Mouse (Mus musculus) urinary bladder, postnatal 10 days (tissue): Measurements from ENCODE around the gene Cc2d2b.

ENCODE experiments used
- DNase-seq: peaks from one replicate; pipeline ENCODE4 v3.0.0; 2022; ENCODE audit warnings: low spot score

Gene Cc2d2b

GRCm38 (mm10) chr19:40748559-40748958 lies at the start of gene Cc2d2b:
Gene Cc2d2b (plus strand): TSS chr19:40748753.
- DNase-seq: no peak

GRCm38 (mm10) chr19:40699816-40700215 lies 48.7 kb upstream of the Cc2d2b start:
- DNase-seq: no peak

DNA sequence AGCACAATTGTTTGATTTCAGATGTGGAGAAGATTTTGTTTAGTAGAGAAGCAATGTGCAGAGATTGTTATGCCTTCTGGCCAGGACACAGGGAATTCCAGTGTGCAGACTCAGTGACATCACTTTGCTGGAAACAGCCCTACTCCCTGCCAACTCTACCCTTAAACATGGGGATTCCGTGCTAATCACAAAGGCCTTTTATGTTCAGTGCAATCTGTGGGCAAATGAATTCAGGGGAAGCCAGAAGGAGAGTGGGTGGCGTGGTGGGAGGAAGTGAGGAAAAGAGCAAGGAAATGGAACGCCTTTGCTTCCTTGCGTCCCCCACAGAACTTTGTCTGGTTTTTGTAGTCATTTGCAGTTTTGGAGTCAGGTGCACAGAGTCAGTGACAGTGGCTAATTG lies 46.1 kb upstream of the Cc2d2b start:
- DNase-seq: no peak

DNA sequence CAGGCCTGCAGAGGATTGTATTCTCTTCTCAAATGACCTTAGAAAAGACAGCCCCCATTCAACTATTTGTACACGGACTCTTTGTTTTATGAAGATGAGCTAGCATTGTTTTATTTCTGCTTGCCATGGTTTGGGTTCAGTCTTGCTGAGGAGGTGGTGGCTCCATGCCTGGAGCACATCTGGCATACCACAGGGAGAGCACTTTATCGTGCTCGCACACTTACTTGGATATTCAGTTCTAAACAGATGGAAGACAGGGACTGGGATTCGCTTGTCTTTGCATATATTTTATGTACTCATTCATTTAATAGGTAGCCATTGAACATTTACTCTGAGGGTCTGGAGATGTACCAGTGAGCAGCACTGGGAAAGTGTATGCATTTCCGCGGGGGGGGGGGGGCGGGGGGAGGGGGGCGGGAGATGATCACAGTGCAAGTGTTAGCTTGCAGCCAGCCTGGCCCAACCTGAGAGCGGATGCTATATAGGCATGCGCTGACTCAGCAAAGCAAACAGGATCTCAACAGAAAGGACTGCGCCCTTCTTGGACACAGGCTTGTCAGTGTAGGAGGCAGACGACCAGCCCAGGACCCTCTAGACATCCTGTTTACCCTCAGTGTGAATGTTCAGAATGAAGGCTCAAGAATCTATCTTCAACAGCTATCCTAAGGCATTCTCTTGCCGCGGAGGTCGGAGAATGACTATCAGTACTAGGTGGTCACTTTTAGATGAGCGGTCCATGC lies 35.5 kb upstream of the Cc2d2b start:
- DNase-seq: no peak

DNA sequence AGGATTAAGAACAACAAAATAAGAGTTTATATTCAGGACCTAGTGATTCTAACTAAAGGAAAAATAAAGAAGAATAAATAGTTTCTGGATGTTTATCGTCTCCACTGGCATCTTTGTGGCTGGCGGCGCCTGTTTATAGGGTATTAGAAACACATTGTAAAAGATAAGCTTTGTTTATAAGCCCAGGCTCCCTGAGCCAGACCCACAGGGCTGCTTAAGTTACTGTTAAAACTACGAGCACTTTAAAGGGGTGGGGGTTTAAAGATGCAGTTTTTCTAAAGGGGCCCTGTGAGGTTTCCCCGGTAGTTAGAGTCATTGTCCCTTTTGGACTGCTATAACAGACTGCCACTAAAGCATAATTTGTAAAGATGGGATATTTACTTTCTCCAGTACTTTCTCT lies 33.9 kb upstream of the Cc2d2b start:
- DNase-seq: no peak

GRCm38 (mm10) chr19:40716981-40717380 lies 31.6 kb upstream of the Cc2d2b start:
- no peak for DNase-seq

DNA sequence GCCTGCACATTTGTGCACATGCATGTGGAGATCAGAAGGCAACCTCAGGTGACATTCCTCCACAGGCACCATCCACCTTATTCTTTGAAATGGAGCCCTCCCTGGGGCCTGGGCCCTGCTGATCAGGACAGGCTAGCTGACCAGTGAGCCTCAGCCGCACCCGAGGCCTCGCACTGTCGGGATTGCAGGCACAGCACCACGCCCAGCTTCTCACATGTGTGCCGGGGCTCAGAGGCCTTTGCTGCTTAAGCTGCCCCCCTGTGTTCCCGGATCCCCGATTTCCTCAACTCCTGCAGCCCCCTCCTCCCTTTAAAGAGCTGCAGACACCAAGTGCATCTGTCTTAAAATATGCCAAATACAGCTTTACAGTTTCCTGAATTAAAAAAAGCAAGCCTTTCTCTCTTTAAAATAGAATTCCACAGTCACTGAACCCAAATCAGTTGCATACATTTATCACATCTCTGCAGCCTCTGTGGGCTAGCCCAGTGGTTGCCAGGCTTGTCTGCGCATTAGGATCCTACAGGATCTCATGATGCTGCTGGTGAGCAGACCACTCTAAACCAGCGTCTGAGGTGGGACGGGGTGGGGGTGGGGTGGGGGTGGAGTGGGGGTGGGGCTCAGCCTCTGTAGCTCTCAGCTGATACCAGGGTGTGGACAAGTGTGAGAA lies 29.0 kb upstream of the Cc2d2b start:
- no peak for DNase-seq

DNA sequence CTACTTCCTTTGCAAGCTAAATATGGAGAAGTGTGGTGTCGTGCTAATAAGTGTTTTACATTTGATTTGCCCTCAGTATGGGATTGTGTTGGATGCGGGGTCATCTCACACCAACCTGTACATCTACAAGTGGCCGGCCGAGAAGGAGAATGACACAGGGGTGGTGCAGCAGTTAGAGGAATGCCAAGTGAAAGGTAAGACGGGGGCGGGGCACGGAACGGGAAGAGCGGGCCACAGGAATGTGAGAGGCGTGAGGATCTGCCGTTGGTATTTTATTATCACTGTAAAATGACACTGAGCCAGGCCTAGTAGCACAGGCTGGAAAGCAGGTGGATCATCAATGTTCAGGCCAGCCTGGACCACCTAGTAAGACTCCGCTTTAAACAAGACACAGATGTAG lies 28.2 kb upstream of the Cc2d2b start:
- DNase-seq: no peak

GRCm38 (mm10) chr19:40722137-40723038 lies 26.2 kb upstream of the Cc2d2b start:
- DNase-seq: no peak

GRCm38 (mm10) chr19:40723516-40723915 lies 25.0 kb upstream of the Cc2d2b start:
- no peak for DNase-seq

DNA sequence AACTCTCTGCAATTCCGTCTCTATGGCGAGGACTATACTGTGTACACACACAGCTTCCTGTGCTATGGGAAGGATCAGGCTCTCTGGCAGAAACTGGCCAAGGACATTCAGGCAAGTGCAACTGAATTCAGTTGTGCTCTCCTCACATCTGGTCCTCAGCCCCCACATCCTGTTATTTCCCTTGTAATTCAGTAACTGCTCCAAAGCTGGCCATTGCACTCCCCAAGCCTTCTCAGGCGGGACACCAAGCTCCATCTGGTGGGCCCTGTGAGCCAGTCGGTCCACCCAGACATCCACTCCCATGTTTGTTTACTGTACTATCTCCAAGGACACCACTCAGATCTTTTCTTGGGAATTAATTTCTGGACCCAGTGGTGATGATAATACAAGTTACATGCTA lies 22.4 kb upstream of the Cc2d2b start:
- no peak for DNase-seq

DNA sequence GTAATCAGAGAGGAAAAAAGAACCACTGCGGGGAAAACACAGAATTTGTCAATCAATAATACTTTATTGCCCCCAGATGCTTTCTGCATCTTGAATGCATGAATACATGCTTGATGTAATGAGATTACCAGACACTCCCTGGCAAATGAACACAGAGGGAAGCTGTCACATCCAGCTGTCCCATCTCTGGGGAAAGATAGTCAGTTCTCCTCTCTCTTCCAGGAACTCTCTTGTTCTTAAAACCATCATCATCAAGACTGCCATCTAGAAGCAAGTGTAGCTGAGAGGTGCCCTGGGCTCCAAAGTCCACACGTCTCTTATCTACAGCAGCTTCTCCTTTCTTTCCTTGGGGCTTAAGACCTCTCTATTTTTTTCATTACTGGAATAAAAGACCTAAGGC lies 21.9 kb upstream of the Cc2d2b start:
- DNase-seq: no peak

GRCm38 (mm10) chr19:40728213-40728612 lies 20.3 kb upstream of the Cc2d2b start:
- DNase-seq: no peak

GRCm38 (mm10) chr19:40728732-40729420 lies 19.7 kb upstream of the Cc2d2b start:
- DNase-seq: no peak

- DNase-seq: no peak
These were observed 15.1 kb upstream of the Cc2d2b start for GRCm38 (mm10) chr19:40733409-40733808.

DNA sequence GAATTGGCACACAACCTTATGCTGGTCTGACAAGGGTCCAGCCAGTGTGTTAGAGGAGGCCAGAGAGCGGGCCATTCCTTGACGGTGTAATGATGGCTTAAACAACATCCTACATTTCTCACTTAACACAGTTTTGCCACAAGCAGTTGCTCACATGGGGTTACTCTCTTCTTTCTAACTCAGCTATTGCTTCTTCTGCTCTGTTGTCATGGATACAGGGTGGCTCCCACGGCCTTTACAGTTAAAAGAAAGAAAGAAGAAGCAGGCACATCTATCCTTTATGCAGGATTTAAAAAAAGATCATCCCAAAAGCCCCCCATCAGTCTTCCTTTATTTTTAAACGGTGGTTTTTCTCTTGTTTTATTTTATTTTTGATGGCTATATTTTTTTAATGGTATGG lies 14.7 kb upstream of the Cc2d2b start:
- no peak for DNase-seq

DNA sequence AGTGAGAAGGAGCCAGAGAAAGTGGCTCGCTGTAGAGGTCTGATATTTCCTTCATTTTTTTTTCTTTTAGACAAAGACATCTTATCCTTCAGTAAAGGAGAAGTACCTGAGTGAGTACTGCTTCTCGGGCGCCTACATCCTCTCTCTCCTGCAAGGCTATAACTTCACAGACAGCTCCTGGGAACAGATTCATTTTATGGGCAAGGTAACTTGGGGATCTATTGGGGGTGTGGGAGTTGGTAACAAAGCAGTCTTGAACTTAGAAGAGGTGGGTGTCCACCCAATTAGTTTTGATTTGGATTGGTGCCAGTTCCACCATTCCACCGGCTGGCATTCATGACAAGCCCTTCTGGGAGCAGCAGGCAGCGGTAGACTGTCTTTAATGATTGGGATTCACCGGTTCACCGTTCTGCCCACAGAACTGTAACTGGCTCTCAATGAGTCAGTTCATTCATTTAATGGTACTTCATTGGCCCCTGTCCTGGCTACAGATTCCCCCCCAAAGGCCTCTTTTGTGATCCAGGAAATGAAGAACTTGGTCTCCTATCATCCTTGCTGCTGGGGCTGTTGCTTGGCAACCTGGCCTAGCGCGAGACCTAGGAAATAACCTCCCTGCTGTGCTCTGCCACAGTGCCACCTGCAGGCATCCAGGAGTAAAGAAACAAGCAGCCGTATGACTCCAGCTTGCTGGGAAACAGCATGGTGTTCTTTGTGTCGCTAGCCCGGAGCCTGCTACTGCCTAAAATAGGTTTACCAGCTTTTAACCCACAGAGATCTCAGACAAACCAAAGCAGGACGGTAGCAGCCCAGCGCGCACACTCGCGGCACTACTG lies 11.7 kb upstream of the Cc2d2b start:
- no peak for DNase-seq

- DNase-seq: no peak
These were observed 10.9 kb upstream of the Cc2d2b start for GRCm38 (mm10) chr19:40737613-40738012.

DNA sequence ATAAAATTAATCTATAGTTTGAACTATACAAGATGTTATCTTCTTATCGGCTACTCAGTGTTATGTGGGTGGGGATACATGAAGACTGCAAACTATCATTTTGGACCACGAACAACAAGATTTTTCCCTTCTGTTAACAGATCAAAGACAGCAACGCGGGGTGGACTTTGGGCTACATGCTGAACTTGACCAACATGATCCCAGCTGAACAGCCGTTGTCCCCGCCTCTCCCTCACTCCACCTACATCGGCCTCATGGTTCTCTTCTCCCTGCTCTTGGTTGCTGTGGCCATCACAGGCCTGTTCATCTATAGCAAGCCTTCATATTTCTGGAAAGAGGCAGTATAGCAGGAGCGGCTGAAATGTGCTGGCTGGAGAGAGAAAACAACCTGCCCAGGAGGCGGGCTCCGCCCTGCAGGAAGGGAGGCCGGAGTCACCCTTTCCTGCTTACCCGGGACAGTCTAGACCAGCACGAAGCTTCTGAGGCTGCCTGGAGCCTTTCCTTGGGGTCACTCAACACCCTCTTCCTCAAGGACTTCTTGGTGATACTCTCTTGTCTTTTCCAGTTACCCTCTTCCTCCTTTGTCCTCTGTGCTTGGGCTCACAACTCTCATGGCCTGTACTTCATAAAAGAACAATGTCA lies 9.7 kb upstream of the Cc2d2b start:
- no peak for DNase-seq

DNA sequence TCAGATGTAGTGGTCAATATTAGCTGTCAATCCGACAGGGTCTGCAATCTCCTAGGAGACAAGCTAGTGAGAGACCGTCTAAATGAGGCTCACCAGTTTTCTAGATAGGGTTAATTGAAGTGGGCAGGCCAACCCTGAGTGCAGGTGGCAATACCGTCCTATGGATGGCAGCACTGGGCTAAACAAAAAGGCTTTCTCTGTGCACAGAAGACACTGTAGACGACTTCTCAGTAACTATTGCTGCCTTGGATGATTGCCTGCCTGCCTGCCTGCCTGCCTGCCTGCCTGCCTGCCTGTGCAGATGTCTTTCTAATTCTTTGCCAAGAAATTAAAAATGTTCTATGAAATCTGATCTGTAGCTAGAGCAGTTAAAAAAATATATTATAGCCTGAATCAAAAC lies 1.9 kb upstream of the Cc2d2b start:
- no peak for DNase-seq

DNA sequence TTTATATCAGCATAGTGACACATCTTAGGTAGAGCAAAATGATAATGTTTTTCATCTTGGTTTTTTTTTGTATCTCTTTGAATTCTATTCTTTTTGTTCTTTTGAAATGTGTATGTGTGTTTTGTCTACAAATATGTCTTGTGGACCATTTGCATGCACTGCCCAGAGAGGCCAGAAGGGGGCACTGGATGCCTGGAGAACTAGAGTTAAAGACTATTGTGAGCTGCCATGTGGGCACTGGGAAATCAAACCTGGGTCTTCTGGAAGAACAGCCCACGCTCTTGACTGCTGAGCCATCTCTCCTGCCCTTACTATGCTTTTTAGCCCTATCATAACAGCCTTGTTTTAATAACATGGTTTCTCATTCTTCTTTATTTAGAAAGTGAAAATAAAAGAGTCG lies 5.8 kb downstream of the Cc2d2b start:
- DNase-seq: no peak
